In genomic region chr8:106619549-106620245, GRCm38 (mm10) we compare ENCODE assay signal across 8 mouse cellular contexts. TPM values are rescaled to one million over a fixed set of nuclear protein-coding genes. Genes with fewer than 3 reads are reported as not detected.
DNase-seq lines count a peak whose midpoint lies in the region; ATAC-seq and TF ChIP-seq lines count a peak whose summit lies in the region.

No protein-coding gene starts in this region.

- H3K27me3 ChIP-seq in liver, postnatal 0 days (ENCODE audit: insufficient read depth, low read length), result no peaks in the 10 kb centered on the region

- no peak overlapping the region; the same call in 1 of the 2 replicates for H3K9ac ChIP-seq in liver, postnatal 0 days (replicated peaks)

- peaks cover 19% of the 10 kb centered on the region for H3K4me1 ChIP-seq in liver, postnatal 0 days (ENCODE audit: insufficient read depth)

- peak; percentile 32; the same call in 1 of the 2 replicates for TF ChIP-seq EP300 in liver, postnatal 0 days (IDR thresholded peaks at IDR 0.05; ENCODE audit: low read depth)

- ATAC-seq in liver, postnatal 0 days, result peak; percentile 82

- TF ChIP-seq CTCF in liver, postnatal 0 days (IDR thresholded peaks at IDR 0.05; ENCODE audit: low read depth), result no peak

- peak overlapping the region; percentile 53 for H3K27ac ChIP-seq in liver, postnatal 0 days (ENCODE audit: low read depth)

- H3K4me3 ChIP-seq in liver, postnatal 0 days (ENCODE audit: low read depth, low read length), result no peak overlapping the region

- H3K4me2 ChIP-seq in liver, postnatal 0 days (ENCODE audit: low read depth, low read length), result no peak overlapping the region

- no peaks in the 10 kb centered on the region for H3K9me3 ChIP-seq in liver, postnatal 0 days (ENCODE audit: low read length)

- H3K36me3 ChIP-seq in liver, postnatal 0 days (replicated peaks; ENCODE audit: insufficient read depth, low read length), result no peaks in the 10 kb centered on the region

- WGBS in liver, postnatal 0 days (ENCODE audit: insufficient replicate concordance), result 46% methylated on average over 9 of the region's 9 CpGs

- DNase-seq in adrenal gland, adult (ENCODE audit: inconsistent age in 2 of 2, low spot score in 1 of 2), result peak; percentile 19 to 49
- no peak for DNase-seq in adrenal gland, postnatal 4 days (ENCODE audit: low spot score in 2 of 2)
- DNase-seq in ES-CJ7 (ENCODE audit: low read depth, low spot score), result peak; percentile 97
- peak; percentile 43 for DNase-seq in forelimb bud, embryonic 11.5 days (ENCODE audit: low read depth, low spot score)
- DNase-seq in kidney, adult 11 months, result peak; percentile 86
- peak; percentile 69 for DNase-seq in liver, postnatal 0 days
- DNase-seq in urinary bladder, postnatal 4 days (ENCODE audit: low spot score in 2 of 2), result peak; percentile 63 to 64
- no peak for DNase-seq in cerebellum, adult 9-10 months

RNA-seq across cellular contexts. Expression of gene Cdh1, which starts 16.5 kb away (rescaled TPM):
- 10 to 100 TPM in 1 of 2 experiments, 1 to 10 TPM in 1; 7.7 to 26.7 TPM for total RNA-seq in adrenal gland, postnatal 4 days (2021)
- 25.0 and 28.8 TPM in 2 replicates for polyA plus RNA-seq in liver, postnatal 0 days (2015; fragmentation: Nextera tagmentation; extraction: Ambion mirVana)

RNA-seq across cellular contexts. Expression of gene Gm10073, which starts 46.4 kb away (rescaled TPM):
- 100 to 1,000 TPM; 142 to 154 TPM for total RNA-seq in adrenal gland, postnatal 4 days (2021)
- polyA plus RNA-seq in liver, postnatal 0 days (2015; fragmentation: Nextera tagmentation; extraction: Ambion mirVana), result 7.2 and 7.3 TPM in 2 replicates

Comparison
In these comparisons a context has a peak if more than half of its experiments do, and no peak if none do; other contexts are left out.
1. DNase-seq: peak in adrenal gland, adult (2 of 2), ES-CJ7 (single experiment), forelimb bud, embryonic 11.5 days (single experiment), kidney, adult 11 months (single experiment), liver, postnatal 0 days (single experiment) and urinary bladder, postnatal 4 days (2 of 2); none in adrenal gland, postnatal 4 days (0 of 2) and cerebellum, adult 9-10 months (single experiment).